Mouse (Mus musculus): Measurements from ENCODE around the gene Thegl.
"Not testable (repeated sequence)": the region's sequence is repeated elsewhere in the genome, so short reads cannot be mapped to it uniquely, and the experiment has no call there.

The Thegl gene

DNA sequence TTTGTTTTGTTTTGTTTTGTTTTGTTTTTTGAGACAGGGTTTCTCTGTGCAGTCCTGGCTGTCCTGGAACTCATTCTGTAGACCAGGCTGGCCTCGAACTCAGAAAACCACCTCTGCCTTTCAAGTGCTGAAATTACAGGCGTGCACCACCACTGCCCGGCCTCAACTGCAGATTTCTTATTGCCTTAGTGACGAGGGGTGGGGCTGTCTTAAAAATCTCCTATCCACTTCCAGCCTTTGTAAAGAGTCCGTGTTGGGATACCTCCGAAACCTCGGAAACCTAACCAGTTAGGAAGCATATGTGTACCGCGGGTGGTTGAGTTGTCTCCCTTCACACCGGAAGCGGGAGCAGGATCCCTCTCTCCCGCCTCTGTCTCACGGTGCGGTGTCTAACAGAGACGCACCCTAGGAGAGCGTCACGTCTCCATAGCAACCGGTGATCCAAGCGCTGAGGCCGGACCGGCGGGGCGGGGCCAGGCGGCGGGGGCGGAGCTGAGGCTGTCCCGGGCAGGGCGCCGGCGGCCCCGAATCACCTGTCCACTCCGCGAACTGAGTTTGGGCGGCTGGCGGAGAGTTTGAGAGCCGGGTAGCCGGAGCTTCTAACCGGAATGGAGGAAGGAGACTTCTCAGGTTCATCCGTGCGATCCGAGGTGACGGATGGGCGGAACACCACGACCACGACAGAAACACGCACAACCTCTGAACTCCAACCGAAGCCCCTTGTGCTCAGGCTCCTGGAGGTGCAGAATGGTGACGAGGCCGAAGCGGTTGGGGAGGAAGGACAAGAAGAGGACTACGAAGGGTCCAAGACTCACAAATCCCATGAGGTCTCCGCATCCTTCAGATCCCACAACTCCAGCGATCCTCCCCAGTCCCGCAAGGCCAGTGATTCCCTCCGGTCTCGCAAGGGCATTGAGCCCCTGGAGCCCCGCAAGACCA, at the start of gene Thegl:
Thegl (plus strand) TSS at position 480 of the 939 bp plus-strand sequence.
- DNase-seq, result peak; percentile 86

DNA sequence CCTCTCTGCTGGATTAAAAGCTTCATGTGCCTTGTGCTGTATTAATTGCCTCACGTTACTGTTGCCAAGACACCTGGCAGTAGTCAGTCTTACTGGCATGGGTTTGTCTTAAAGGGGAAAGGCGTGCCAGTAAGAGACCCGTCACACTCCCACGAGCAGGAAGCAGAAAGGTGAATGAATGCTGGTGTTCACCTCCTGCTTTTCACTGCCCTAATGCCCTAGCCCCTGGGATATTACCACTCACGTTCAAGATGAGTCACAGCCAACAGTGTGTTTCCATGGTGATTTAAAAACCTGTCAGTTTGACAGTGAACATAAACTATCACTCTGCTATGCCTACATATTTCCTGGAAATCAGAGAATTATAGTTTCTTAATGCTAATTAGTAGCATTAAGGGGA, 46.6 kb upstream of the Thegl start:
- no peak for DNase-seq

DNA sequence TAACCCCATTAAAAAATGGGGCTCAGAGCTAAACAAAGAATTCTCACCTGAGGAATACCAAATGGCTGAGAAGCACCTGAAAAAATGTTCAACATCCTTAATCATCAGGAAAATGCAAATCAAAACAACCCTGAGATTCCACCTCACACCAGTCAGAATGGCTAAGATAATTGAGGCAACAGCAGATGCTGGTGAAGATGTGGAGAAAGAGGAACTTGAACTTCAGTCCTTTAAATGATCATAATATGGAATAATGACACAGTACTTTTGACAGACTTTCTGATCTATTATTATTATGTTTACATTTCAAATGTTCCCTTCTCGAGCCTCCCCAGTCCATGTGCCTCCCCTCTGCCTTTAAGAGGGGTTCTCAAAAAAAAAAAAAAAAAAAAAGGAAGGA, 44.7 kb upstream of the Thegl start:
- not testable (repeated sequence) for DNase-seq

- no peak for DNase-seq
Measured at GRCm38 (mm10) chr5:76973488-76973887, 42.3 kb upstream of the Thegl start.

DNA sequence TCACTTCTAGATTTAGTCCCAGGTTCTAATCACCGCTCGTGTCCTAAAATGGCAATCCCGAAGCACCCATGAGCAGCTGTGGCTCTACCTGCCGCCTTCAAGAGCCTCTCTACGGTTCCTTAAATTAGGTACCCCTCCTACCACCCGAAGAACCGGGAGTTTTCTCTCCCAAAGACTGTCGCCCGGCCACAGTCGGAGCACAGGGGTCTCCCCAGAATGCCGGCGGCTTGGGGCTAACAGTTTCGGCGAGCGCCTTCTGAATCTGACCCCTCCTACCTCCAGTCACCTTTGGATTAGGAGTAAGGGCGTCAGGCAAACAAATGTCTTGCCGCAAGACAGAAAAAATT, 41.6 kb upstream of the Thegl start:
- DNase-seq, result no peak

- peak; percentile 91 for DNase-seq
Measured at GRCm38 (mm10) chr5:76974554-76975285, 41.1 kb upstream of the Thegl start, which contains the start of gene Srp72. Gene Srp72 (plus strand): TSS chr5:76974683.

- DNase-seq, result no peak
Measured at GRCm38 (mm10) chr5:76975736-76976135, 40.1 kb upstream of the Thegl start.

GRCm38 (mm10) chr5:76984015-76984414, 31.8 kb upstream of the Thegl start:
- no peak for DNase-seq

DNA sequence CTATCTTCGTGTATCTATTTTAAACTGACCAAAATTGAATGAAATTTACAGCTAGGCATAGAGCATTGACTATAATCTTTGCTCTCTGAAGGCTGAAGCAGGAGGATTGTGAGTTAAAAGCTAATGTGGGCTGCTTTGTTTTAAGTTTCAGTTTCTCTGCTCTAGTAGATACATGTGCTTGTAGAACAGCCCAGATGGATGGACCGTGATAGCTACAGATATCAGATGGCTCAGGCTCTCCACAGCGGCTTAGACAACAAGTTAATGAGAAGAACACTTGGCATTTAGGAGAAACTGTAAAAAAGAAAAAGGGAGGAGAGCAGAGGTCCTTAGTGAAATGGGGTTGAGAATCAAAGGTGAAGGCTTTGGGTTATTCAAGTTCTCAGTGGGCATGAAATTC, 25.0 kb upstream of the Thegl start:
- no peak for DNase-seq

- no peak for DNase-seq
Measured at GRCm38 (mm10) chr5:76993174-76993814, 22.5 kb upstream of the Thegl start.

- no peak for DNase-seq
Measured at GRCm38 (mm10) chr5:76998416-76998815, 17.4 kb upstream of the Thegl start.

DNA sequence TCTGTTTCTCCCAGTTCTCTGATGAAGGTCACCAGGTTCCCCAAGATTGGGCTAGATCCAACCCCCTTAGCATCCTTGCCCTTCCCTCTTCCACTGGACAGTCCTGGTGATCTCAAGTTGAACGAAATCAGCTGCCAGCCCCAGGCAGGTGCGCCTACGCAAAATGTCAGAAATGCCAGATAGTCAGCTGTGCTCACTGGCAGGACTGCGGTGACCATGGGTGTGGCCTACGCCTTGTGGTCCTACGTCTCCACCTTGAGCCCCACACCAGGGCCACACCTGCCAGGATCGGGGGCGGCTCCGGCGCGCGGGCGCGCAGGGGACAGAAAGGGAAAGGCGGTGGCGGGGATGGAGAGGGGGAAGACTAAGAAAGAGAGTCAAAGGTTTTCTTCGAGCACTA, 14.6 kb upstream of the Thegl start:
- DNase-seq, result no peak

DNA sequence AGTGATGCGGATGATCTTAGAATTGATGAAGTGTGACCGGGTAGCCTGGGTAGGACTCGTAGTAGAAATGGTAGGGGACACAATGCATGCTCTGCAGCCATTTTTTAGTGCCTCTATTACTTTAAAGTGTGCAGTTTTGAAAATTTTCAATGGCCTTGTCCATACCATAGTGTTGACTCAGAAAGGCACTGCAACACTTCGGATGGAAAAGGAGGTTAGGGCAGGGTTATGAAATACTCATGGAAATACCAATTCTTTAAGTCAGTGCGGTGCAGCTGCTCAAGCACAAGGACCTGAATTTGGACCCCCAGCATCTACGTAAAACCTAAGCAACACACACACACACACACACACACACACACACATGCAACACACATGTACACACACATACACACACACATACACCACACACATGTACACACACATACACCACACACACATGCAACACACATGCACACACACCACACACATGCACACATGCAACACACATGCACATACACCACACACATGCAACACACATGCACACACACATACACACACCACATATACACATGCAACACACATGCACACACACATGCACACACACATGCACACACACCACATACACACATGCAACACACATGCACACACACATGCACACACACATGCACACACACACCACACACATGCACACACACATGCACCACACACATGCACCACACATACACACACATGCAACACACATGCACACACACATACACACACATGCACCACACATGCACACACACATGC, 11.6 kb upstream of the Thegl start, which contains the start of gene Arl9:
Arl9 (plus strand) TSS at position 5 of the 771 bp plus-strand sequence.
- DNase-seq, result no peak

DNA sequence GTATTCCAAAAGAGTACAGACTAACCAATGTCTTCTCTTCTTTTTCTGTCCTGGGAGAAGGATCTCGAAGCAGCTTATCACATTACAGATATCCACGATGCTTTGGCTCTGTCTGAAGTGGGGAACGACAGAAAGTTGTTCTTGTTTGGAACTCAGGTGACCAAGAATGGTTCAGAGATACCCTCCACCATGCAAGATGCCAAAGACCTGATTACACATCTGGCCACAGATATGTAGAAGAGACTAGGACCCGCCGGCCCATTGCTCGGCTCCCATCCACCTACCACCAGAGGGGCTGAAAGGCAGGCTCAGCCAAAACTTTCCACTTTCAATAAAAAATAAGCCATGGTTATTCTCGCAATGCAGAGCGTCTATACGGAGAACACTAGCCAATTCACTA, 5.5 kb upstream of the Thegl start:
- no peak for DNase-seq

DNA sequence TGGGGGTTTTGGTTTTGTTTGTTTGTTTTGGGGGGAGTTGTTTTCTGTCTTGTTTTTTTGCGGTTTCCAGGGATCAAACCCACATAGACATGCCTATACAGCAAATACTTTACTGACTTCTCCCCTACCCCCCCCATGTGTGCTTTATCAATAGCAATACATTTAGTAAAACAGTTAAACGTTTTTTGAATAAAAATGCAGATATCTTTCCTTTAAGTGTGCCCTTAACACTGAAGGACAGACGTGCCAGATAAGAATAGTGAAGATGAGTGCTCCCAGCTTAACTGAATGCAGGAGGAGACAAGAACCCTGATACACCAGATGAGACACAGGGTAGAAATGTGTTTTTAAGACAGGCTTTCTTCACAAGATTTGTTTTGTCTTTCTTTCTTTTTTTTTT, 4.7 kb upstream of the Thegl start:
- DNase-seq, result no peak

DNA sequence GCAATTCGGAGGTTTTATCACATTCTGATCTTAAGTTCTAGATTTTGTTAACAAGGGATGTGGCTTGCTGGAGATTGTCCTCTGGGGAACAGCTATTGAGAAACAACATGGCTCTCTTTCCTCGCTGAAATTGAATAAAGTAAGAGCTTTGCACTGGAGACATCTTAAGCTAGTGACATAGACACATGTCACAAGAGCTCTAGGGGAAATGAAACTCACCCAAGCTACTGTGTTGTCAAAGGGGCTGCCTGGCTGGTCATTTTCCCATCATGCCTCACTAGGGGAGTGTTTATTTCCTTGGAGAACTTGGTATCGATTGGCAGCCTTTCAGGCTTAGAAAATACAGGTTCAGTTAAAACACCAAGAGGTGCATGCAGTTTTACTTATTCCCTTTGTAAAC, 2.7 kb upstream of the Thegl start:
- no peak for DNase-seq

DNA sequence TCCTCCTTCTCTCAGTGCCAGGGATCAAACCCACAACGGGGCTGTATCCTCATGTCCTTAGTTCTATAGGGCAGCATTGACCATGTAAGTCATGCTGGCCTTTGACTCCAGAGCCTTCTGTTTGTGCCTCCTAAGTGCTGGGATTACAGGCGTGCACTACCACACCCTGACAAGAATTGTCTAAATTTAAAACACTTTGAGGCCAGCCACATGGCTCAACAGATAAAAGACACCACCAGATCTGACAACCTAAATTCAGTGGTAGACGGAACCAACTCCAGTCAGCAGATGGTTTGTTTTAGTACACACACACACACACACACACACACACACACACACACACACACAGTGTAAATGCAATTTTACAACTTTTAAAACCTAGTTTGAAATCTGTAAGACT, 12.2 kb downstream of the Thegl start:
- DNase-seq, result no peak

GRCm38 (mm10) chr5:77029735-77030134, 13.9 kb downstream of the Thegl start:
- peak; percentile 69 for DNase-seq

- DNase-seq, result not testable (repeated sequence)
Measured at GRCm38 (mm10) chr5:77035101-77035500, 19.3 kb downstream of the Thegl start.

DNA sequence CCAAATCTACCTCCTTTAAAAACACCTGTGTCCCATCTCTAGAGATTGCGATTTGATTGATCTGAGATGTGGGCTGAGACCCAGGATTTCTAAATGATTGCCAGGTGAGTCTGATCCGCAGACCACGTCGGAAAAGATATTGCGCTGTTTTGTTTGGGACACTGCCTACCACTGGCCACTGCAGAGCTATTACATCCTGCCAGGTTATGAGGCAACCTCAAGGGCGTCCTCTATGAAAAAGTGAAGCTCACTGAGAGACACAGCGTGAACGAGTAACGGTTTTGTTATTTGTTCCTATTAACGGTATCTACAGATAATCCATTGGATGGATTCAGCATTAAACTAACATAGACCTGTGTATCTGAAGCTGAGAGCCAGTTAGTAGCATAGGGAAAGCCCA, 22.6 kb downstream of the Thegl start:
- no peak for DNase-seq

- no peak for DNase-seq
Measured at GRCm38 (mm10) chr5:77039391-77039790, 23.6 kb downstream of the Thegl start.

DNA sequence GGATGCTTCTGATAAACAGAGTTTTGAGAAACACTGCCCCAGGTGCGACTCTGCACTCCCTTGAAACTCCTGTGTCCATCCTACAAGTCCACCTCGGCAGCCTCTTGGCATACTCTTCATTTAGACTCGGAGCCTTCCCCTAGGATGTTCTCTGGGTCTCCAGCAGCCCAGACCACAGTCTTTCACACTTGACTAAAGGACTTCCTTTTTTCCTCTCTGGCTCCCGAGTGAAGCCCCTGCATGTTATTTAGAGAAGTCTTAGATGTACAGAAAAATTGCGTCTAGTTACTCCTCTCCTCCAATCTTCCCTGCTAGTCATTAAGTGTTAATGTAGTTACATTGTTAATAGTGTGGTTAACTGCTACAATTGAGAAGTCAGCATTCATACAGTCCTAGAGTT, 28.5 kb downstream of the Thegl start:
- DNase-seq, result no peak

GRCm38 (mm10) chr5:77052616-77053015, 36.8 kb downstream of the Thegl start:
- no peak for DNase-seq

All from lung, postnatal 10 days (tissue).